Comparison of ENCODE assay signal across 8 mouse cellular contexts in the genomic region with DNA sequence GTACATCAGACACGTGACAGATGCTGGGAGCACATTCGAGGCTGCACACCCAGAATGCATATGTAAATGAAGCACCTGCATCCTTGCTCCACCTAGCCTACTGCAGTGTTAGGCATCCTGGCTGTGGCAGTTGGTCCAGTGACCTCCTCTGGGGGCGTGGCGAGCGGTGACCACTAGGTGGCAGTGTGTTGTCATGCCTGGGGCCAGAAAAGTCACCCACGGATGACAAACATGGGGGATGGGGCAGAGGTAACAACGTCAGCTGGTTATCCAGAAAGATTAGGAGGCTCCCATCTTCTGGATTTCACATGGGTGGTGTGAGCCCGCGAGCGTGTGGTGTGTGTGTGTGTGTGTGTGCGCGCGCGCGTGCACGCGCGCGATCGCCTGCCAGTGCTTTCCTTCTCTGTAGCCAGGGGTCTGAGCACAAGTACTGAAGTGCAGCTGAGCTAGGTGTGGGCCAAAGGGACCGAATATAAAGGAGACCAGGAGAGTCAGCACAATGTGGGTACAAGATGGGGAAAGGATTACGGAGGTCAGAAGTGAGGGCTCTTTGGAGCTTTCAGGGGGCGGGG. TPM values are rescaled to one million over a fixed set of nuclear protein-coding genes. Genes with fewer than 3 reads are reported as not detected.
DNase-seq lines count a peak whose midpoint lies in the region; ATAC-seq lines count a peak whose summit lies in the region.

No protein-coding gene starts in this region.

- H3K36me3 ChIP-seq in hindbrain, embryonic 11.5 days (ENCODE audit: control insufficient read depth, insufficient read depth, low read length) = no peaks in the 10 kb centered on the region

- peak overlapping the region; percentile 91 for H3K27ac ChIP-seq in hindbrain, embryonic 11.5 days (ENCODE audit: low read depth, low read length)

- peak; percentile 70 for ATAC-seq in frontal cortex, adult (ENCODE audit: low TSS enrichment)
- ATAC-seq in hindbrain, embryonic 11.5 days (ENCODE audit: low FRiP score) = peak; percentile 90

- DNase-seq in MEL-GATA-1-ER (ENCODE audit: extremely low read depth, low read depth) = peak; percentile 67
- DNase-seq in cerebellum, adult 8-10 months = peak; percentile 99
- DNase-seq in hindbrain, embryonic 11.5 days (ENCODE audit: low spot score) = peak; percentile 98
- DNase-seq in layer of hippocampus, postnatal 10 days (ENCODE audit: low spot score in 2 of 2) = peak; percentile 95 to 96
- peak; percentile 98 for DNase-seq in lung, postnatal 10 days
- DNase-seq in ovary, postnatal 36 days (ENCODE audit: low spot score) = peak; percentile 94
- DNase-seq in thymus, postnatal 25 days = peak; percentile 99

- peaks cover 2% of the 10 kb centered on the region; the same call in 1 of the 2 replicates for H3K4me1 ChIP-seq in hindbrain, embryonic 11.5 days (replicated peaks; ENCODE audit: control insufficient read depth, insufficient read depth, low read length)

- H3K27me3 ChIP-seq in hindbrain, embryonic 11.5 days (ENCODE audit: control insufficient read depth, insufficient read depth, low read length) = no peaks in the 10 kb centered on the region

- WGBS in hindbrain, embryonic 11.5 days = under 1% methylated on average over 23 of the region's 23 CpGs

- peak overlapping the region; percentile 28 for H3K4me3 ChIP-seq in hindbrain, embryonic 11.5 days (ENCODE audit: low read depth, low read length)

- H3K9me3 ChIP-seq in hindbrain, embryonic 11.5 days (ENCODE audit: control insufficient read depth, low read length) = no peaks in the 10 kb centered on the region

- peak overlapping the region; percentile 55 for H3K9ac ChIP-seq in hindbrain, embryonic 11.5 days (ENCODE audit: low read depth, low read length)

- peak overlapping the region; percentile 62 for H3K4me2 ChIP-seq in hindbrain, embryonic 11.5 days (replicated peaks; ENCODE audit: low read depth, low read length)

RNA-seq across cellular contexts. Expression of a gene that starts 7.8 kb away (rescaled TPM):
- polyA plus RNA-seq in hindbrain, embryonic 11.5 days (2014; fragmentation: Nextera tagmentation; extraction: Ambion mirVana) = 1.2 and 2.5 TPM in 2 replicates
- 1 to 10 TPM; 1.2 to 2.1 TPM for total RNA-seq in layer of hippocampus, postnatal 10 days (2021)

RNA-seq across cellular contexts. Expression of a gene that starts 15.6 kb away (rescaled TPM):
- polyA plus RNA-seq in hindbrain, embryonic 11.5 days (2014; fragmentation: Nextera tagmentation; extraction: Ambion mirVana) = 0.19 TPM in 1 of 2 replicates, not detected in the other
- total RNA-seq in layer of hippocampus, postnatal 10 days (2021) = 1 to 10 TPM in 1 of 2 experiments, under 1 TPM in 1; 0.62 to 1.0 TPM

RNA-seq across cellular contexts. Expression of a gene that starts 16.2 kb away (rescaled TPM):
- 321 and 337 TPM in 2 replicates for polyA plus RNA-seq in hindbrain, embryonic 11.5 days (2014; fragmentation: Nextera tagmentation; extraction: Ambion mirVana)
- 1,000 to 10,000 TPM; 1,413 to 1,419 TPM for total RNA-seq in layer of hippocampus, postnatal 10 days (2021)

RNA-seq across cellular contexts. Expression of a gene that starts 27.5 kb away (rescaled TPM):
- polyA plus RNA-seq in hindbrain, embryonic 11.5 days (2014; fragmentation: Nextera tagmentation; extraction: Ambion mirVana) = 443 and 465 TPM in 2 replicates
- 100 to 1,000 TPM; 609 to 620 TPM for total RNA-seq in layer of hippocampus, postnatal 10 days (2021)

RNA-seq across cellular contexts. Expression of a gene that starts 39.9 kb away (rescaled TPM):
- polyA plus RNA-seq in hindbrain, embryonic 11.5 days (2014; fragmentation: Nextera tagmentation; extraction: Ambion mirVana) = 1.9 and 2.3 TPM in 2 replicates
- 100 to 1,000 TPM; 162 to 178 TPM for total RNA-seq in layer of hippocampus, postnatal 10 days (2021)

Comparison
In these comparisons a context has a peak if more than half of its experiments do, and no peak if none do; other contexts are left out.
1. Peak in every context shown above with its lines: DNase-seq, ATAC-seq, H3K4me3 ChIP-seq and H3K27ac ChIP-seq.